Mouse (Mus musculus): ENCODE results near the gene Lman1l.

Gene Lman1l

DNA sequence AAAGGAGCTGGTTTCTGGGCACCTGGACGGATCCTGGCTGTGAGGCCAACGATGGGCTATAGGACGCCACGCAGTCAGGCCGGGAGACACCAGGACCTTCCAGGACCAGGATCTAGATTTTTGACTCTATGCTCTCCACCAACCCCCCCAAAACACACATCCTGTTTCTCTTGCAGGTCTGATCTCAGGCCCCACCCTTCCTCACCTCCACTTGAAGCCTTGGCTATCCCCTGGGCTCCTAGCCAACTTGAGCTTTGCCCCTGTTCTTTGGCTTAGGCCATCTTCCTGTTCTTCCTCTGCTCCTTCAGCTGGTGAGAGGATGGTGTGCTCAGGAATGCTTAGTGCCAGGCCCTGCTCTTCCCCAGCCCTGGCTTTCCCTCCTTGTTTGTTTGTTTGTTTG, at the start of gene Lman1l:
Lman1l (minus strand) TSS at position 101 of the 400 bp plus-strand sequence.
- DNase-seq, result no peak

DNA sequence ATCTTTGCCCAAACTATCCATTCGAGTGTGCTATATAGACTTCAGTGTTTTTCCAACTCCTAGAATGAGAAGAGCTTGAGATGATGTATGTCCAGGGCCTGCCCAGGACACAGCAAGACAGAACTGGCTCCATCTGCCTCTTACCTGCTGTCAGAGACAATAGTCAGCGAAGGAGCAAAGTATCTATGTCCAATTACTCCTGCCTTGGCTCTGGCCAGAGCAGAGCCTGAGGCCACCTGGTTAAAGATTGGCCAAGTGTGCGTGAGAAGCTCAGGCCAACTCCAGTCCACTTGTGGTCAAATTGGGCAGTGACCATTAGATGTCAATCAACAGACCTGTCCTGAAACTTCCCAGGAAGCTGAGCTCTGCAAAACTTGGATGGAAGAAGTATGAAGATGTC, 49.0 kb upstream of the Lman1l start:
- DNase-seq, result no peak

DNA sequence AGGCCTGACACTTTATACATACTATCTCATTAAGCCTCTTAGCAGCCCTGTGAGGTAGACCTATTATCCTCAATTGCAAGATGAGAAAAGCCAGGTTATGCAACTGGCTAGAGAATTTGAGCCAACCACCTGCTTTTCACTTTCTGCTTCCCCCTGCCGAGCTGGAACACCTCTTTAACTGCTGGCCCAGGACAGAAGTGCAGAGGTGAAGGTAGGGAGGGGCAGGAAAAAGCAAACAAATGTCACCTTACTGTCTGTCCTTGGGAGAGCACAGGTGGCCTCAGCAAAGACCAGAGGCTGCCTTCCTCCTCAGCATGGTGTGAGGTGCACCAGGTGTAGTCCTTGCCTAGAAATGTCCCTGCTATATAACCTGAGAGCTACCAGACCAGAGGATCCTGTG, 47.7 kb upstream of the Lman1l start:
- DNase-seq, result no peak

DNA sequence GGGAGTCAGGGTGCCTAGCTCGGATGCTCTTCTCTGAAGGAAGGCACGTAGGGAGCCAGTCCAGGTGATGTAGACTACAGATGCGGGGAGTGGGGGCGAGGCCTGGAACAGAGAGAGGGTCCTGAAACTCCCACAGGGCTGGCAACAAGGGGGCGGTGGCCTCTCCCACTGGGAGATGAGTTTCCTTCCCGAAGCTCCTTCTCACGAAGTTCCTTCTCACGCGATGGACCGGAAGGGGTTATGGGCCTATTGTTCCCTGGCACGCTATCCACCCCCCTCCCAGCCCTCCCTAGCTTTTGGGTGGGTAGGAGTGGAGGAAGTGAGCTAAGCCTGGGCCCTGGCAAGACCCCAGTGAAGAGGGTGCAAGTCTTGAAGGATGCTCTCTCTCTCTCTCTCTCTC, 47.2 kb upstream of the Lman1l start:
- peak; percentile 88 for DNase-seq

DNA sequence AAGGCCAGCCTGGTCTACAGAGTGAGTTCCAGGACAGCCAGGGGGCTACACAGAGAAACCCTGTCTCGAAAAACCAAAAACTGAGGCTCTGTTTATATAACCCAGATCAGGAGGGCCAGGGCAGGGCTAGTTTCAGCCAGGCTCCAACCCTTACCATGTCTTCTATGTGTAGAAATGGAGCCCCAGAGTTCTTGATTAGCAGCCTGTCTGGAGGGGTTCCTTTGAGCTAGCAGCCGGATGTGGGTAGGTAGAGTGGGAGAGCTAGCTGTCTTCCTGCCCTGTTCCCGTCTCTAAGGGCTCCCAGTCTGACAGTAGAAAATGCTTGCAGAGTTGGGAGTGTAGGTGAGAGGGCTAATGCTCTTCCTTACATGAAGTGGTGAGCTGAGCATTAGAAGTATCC, 46.6 kb upstream of the Lman1l start:
- no peak for DNase-seq

DNA sequence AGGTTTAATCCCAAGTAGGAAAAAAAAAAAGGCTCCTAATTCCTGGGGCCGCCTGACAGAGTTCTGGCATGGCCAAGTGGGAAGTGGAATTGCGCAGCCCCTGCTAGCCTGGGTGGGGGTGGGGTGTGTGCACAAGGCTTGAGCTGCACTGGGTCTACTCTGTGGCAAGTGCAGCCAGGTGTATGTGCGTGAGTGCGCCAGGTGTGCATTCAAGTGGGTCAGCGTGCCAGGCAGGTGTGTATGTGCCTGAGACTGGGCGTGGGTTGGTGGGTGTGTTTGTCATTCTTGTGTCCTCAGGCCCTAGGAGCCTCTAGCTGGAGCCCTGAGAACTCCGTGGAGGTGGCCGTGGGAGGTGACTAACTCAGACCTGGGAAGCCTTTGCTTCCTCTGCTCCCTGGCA, 46.0 kb upstream of the Lman1l start:
- no peak for DNase-seq

DNA sequence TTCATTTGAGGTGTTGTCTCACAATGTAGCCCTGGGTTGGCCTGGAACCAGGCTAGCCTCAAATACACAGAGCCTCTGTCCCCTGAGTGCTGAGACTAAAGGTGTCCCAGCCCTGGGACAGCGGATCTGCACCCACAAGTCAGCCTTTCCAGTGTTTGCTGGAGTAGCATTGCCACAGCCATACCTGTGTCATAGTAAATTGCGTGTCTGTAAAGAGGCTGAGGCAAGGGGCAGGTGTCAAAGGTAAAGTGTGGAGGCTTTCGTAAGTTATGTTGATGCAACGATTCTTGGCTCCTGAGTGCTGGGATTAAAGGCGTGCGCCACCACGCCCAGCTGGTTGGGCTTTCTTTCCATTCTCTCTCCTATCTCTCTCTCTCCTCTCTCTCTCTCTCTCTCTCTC, 44.0 kb upstream of the Lman1l start:
- no peak for DNase-seq

DNA sequence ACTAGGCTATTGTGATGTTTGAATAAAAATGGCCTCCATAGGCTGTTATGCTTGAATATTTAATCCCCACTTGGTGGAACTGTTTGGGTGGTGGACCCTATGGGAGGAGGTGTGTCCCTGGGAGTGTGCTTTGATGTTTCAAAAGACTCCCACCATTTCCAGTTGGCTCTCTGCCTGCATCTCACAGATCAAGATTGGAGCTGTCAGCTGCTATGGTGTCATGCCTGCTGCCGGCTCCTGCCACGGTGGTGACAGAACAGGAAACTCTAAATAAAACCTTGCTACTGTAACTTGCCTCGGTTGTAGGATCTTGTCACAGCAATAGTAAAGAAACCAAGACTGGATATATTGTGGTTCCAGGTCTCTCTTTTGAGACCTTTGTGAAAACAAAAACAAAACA, 41.0 kb upstream of the Lman1l start:
- peak; percentile 26 for DNase-seq

DNA sequence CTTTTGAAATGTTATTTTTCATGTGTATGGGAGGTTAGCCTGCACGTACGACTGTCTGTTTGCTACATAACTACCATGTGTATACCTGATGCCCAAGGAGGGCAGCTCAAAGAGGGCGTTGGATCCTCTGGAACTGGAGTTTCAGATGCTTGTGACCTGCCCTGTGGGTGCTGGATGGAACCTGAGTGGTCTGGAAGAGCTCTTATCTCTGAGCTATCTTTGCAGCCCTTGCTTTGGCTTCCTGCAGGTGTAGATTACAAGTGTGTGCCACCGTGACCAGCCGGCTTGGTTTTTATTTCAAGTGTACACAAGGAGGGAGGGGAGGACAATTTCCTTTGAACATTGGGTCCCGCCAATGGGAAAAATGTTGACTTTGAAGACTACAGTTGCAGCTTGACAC, 39.9 kb upstream of the Lman1l start:
- no peak for DNase-seq

DNA sequence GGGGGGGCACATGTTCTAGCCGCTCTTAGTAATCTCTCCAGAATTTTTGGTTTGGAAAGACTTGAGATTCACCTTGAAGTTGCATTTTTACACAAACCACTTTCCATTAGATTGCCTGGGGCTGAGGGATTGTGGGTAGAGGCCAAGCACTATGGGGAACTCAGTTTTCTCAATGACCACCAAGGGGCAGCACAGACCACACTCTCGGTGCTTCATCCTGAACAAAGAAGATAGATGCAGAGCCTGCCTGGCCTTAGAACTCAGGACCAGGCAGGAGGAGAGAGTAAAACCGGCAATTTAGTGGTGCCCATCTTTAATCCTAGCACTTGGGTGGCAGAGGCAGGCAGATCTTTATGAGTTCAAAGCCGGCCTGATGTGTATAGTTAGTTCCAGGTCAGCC, 39.2 kb upstream of the Lman1l start:
- DNase-seq, result peak; percentile 90

DNA sequence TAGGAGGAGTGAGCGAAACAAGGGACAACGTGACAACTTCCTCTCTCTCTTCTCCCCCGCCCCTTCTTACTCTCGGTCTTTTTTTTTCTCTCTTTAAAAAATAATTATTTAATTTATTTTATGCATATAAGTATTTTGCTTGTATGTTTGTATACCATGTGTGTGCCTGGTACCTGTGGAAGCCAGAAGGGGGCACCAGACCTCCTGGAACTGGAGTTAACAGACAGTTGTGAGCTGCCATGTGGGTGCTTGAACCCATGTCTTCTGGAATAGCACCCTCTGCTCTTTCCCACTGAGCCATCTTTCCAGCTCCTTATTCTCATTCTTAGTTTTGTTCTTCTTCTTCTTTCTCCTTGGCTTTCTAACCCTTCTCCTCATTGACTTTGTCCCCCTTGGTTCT, 38.4 kb upstream of the Lman1l start:
- DNase-seq, result no peak

DNA sequence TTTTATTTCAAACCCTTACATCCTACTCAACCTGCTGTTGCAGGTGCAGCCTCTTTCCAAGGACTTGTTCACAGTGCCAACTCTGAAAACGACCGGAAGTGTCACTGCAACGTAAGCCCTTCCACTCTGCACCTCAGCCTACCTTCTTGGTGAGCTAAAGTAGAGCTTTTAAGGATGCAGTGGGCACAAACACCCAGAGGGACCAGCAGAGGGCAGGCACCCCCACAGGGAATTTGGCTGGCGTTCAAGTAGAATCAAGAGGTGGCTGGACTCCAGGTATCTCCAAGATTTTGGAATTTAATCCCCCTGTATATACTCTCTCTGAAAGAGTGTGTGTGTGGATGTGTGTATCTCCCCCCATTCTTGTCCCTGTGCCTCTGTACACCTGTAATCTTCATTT, 37.3 kb upstream of the Lman1l start:
- DNase-seq, result peak; percentile 37

DNA sequence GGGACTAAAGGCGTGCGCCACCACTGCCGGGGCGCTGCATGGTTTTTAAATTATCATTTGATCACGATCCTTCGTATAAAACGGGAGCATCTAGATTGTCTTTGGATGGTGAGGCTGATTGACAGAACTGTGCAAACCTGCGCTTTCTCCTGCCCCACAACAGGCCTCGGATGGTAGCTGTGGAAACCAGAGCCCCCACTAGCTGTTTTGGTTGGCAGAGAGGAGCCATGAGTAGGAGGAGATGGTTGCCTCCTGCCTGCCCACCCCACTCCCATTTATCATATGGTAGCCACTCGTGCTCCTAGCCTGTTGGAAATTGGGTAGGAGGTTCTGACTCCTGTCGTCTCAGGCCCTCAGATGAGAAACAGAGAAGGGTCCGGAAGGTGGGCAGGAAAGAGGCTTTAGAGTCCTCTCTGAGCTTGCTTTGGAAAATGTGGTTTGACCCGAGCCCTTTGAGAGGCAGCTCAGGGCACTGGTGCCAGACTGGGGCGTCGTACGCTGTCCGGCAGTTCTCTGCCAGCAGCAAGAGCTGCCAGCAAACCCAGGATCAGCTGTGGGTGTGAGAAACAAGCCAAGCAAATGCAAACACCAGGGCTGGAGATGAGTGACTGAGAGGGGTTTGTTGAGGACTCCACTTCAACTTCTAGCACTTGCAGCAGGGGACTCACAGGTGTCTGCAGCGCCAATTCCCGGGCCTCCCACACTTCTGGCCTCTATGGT, 36.2 kb upstream of the Lman1l start:
- DNase-seq, result peak; percentile 58

DNA sequence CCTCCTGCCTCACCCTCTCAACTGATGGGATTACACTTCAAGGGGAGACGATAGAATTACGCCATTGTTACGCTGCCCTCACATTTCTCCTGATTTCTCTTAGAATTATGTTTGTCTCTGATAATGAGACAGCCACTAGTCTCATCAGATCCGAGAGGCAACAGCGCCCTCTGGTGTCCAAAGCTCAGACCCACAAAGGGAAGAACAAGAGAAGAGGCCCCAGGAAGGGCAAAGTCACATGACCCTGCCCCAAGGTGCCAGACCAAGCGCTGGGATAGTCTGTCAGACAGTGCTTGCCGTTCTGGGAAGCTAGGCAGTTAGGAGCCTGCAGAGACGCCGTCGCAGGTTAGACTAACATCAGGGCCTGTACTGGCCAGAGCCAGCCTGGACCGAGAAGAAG, 35.2 kb upstream of the Lman1l start:
- peak; percentile 96 for DNase-seq

DNA sequence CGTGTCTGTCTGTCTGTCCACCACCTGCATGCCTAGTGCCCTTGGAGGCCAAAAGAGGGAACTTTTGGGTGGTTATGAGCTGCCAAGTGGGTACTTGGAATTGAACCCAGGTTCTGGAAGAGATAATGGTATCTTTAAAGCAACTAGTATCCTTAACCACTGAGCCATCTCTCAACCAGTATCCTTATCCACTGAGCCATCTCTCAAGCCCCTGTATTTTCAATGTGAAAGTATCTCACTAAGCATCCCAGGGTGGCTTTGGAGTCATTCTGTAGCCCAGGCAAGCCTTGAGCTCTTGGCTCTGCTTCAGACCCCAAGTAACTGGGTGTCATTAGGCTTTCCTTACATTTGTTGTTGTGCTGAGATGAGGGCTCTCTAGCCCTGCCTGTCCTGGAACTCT, 34.4 kb upstream of the Lman1l start:
- no peak for DNase-seq

DNA sequence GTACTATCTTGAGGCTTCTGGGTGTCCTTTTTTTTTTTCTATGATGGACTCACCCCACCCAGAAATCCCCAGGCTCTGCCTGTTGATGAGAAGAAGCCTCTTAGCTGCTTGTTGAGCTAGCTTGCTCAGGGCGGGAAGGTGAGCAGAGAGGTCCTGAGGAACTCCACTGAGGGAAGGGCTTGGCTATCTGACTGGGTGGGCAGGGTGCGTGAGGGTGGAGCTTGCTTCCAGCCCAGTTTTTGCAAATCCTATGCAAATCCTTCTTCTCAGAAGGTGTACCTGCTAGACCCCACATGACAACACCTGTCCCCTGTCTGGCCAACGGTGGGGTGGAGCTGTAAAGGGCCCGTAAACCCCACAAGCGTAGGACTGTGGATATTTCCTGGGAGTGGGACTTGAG, 32.7 kb upstream of the Lman1l start, which contains the start of gene Csk:
Csk (minus strand) TSS at position 349 of the 400 bp plus-strand sequence.
- no peak for DNase-seq

DNA sequence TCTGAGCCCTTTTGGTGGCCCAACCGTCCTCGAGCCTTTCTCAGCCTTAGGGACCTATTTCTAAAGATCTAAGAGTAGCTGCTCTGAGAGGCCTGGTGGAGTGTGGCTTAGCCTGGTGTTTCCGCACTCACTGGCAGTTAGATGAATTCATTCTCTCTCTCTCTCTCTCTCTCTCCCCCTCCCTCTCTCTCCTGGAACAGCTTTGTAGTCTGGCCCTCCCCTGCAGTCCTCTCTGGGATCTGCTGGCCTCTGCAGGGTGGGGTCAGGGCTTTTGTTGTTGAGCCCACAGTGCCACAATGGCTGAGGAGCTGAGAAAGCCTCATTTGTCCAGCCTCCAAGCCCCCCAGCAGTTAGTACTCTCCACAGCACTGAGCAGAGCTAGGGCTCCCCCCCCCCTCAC, 32.3 kb upstream of the Lman1l start:
- no peak for DNase-seq

DNA sequence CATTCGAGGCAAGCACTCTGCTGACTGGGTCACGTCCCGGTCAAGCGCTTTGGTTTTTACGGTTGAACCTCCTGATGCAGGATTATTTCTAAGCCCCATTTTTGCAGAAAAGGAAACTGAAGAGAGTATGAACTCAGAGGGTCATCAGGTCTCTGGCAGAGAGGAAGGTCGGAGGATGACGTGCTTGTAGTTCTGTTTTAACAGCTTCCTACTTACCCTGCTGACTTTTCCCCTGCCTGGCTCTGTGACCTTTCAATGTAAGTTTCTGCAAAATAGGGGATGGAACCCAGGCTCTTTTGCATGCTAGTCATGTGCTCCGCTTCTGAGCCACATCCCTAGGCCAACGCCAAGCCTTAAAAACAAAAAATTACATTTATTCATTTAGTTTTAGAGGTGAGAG, 31.8 kb upstream of the Lman1l start:
- no peak for DNase-seq

DNA sequence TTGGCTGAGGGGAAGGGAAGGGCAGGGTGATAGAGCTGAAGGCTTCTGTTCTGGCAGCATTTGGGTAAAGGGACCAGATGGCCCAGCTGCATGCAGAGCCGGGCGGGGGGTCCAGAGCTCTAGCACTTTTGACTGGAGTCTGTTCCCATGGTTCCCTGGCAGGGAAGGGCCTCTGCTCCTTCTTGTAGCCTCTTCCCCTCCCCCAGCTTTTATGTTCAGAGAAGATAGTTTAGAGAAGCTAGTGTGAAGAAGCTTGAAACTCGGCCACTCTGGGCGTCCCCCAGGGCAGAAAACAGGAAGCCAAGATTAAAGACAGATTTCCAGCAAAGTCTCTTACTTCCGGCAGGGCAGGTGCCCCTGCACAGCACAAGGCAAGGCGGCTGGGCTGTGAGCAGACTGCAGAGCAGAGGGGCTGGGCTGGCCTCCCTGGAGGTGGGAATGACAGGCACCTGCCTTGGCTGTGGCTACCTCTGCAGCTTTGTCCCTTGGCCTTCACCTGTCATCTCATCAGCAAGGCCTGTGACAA, 30.3 kb upstream of the Lman1l start:
- peak; percentile 54 for DNase-seq

DNA sequence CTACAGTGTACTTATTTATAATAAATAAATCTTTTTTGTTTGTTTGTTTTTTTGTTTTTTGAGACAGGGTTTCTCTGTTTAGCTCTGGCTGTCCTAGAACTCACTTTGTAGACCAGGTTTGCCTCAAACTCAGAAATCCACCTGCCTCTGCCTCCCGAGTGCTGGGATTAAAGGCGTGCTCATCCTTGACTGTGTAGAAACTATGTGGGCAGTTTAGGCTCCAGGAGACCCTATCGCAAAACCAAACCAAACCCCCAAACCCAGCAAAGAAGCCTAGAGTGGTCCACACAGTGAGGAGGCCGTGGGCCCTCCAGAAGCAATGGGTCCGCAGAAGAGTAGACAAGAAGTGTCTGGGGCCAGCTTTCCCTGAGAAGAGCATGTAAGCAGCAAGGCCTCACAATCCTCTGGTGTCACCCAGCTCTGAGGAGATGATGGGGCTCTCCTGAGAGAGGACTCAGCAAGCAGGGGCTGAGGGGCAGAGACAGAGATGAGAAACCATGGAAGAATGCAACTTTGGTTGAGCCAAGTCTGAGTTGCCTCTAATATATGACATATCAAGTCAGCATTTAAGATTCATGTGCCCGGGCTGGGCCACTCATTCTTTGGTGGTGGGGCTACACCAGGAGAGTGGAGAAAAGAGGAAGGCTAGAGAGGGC, 29.7 kb upstream of the Lman1l start:
- DNase-seq, result no peak

DNA sequence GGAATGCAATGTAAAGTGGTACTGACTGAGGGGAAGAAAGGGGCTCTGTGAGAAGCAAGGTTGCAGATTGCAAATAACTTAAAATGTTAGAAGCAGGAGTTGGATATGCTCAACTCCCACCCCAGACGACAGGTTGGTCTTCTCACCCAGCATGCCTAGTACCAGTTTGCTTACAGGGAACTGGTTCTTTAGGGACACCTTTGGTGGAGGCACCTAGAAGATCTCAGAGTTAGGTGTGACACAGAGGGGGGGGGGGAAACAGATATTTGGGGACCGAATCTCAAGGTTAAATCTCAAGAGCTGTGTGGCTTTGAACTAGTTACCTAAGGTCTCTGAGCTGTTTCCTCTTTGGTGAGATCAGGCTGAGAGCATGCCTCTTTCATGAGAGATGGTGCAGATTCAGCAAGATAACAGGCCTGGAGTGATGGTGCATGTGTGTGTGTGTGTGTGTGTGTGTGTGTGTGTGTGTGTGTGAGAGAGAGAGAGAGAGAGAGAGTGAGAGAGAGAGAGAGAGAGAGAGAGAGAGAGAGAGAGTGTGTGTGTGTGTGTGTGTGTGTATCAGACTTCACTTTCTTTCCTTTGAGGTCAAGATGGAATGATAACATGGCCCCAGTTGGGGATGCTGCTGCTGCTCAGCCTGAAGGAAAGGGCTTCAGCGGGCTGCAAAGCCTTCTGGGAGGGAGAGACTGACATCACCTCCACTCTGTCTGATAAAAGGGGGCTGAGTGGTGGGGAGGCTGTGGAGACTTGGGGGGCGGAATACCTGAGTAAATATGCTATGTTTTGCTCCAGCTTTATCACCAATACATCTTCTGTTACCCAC, 26.9 kb upstream of the Lman1l start:
- DNase-seq, result no peak

DNA sequence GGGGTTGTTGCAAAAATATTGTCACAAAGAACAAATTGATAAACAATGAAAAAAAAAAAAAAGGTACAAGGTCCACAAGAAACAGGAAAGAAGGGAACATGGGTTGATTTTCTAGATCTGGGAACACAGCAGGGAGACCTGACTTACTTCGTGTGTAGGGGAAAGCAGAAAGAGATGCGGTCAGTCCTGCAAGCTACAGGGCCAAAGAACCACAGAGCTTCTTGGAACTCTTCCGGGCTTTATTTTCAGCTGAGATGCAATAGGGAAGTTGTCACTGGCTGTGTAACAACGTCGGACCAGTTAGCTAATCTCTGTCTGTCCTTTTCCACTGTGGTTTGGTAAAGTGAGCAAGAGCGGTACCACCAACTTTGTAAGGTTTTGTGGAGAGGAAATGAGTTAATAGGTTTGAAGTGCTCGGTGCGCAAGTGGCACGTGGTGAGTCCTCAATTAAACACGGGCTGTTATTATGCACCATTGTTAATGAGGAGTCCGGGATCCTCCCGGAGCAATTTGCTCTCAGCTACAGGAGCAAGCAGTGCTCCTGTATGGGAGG, 26.1 kb upstream of the Lman1l start:
- no peak for DNase-seq
